Mouse (Mus musculus): ENCODE measurements around the gene Fam69a. TPM values are rescaled to one million over a fixed set of nuclear protein-coding genes. Genes with fewer than 3 reads are reported as not detected.

The Fam69a gene
- polyA plus RNA-seq, 2 experiments = 1.8 to 8.0 TPM

- H3K9ac ChIP-seq (replicated peaks) = no peak overlapping the region
- DNase-seq (ENCODE audit: low read depth in 3 of 3, low spot score in 3 of 3) (no peak), ATAC-seq (ENCODE audit: insufficient read depth) (no peak)
- H3K9me3 ChIP-seq (ENCODE audit: control insufficient read depth, low read length) = no peaks in the 10 kb centered on the region
- H3K4me2 ChIP-seq (ENCODE audit: low read depth) = no peak overlapping the region
- no peak overlapping the region for H3K27ac ChIP-seq
- no peaks in the 10 kb centered on the region for H3K27me3 ChIP-seq (ENCODE audit: control insufficient read depth, insufficient read depth, low read length)
- no peaks in the 10 kb centered on the region for H3K4me1 ChIP-seq (replicated peaks; ENCODE audit: control insufficient read depth in 2 of 2, insufficient read depth in 2 of 2, low read length in 1 of 2)
- no peak for TF ChIP-seq EP300 (IDR thresholded peaks at IDR 0.05; ENCODE audit: low read depth)
- TF ChIP-seq CTCF (IDR thresholded peaks at IDR 0.05; ENCODE audit: low read depth) = no peak
- peaks cover 35% of the 10 kb centered on the region for H3K36me3 ChIP-seq (replicated peaks; ENCODE audit: control insufficient read depth, insufficient read depth, low read depth)
- 77% methylated on average over 5 of the region's 5 CpGs for WGBS (ENCODE audit: insufficient replicate concordance)
- no peak overlapping the region for H3K4me3 ChIP-seq (ENCODE audit: insufficient read depth in 1 of 2, low read depth in 2 of 2, low read length in 2 of 2)
Observed at GRCm38 (mm10) chr5:107911012-107911411, 75.9 kb downstream of the Fam69a start.

GRCm38 (mm10) chr5:107910084-107910616 is 76.7 kb downstream of the Fam69a start:
- DNase-seq (ENCODE audit: low read depth in 3 of 3, low spot score in 3 of 3) (no peak), ATAC-seq (ENCODE audit: insufficient read depth) (no peak)
- no peaks in the 10 kb centered on the region for H3K4me1 ChIP-seq (replicated peaks; ENCODE audit: control insufficient read depth in 2 of 2, insufficient read depth in 2 of 2, low read length in 1 of 2)
- no peak overlapping the region for H3K9ac ChIP-seq (replicated peaks)
- no peak overlapping the region for H3K27ac ChIP-seq
- H3K36me3 ChIP-seq (replicated peaks; ENCODE audit: control insufficient read depth, insufficient read depth, low read depth) = peaks cover 43% of the 10 kb centered on the region
- H3K27me3 ChIP-seq (ENCODE audit: control insufficient read depth, insufficient read depth, low read length) = no peaks in the 10 kb centered on the region
- WGBS (ENCODE audit: insufficient replicate concordance) = 49% methylated on average over 5 of the region's 5 CpGs
- TF ChIP-seq CTCF (IDR thresholded peaks at IDR 0.05; ENCODE audit: low read depth) = no peak
- H3K9me3 ChIP-seq (ENCODE audit: control insufficient read depth, low read length) = no peaks in the 10 kb centered on the region
- no peak overlapping the region for H3K4me3 ChIP-seq (ENCODE audit: insufficient read depth in 1 of 2, low read depth in 2 of 2, low read length in 2 of 2)
- no peak overlapping the region for H3K4me2 ChIP-seq (ENCODE audit: low read depth)

- 74% methylated on average over 3 of the region's 3 CpGs for WGBS (ENCODE audit: insufficient replicate concordance)
- Histone ChIP-seq H3K9me3 (ENCODE audit: control insufficient read depth, low read length) (no peaks in the 10 kb centered on the region), H3K36me3 (replicated peaks; ENCODE audit: control insufficient read depth, insufficient read depth, low read depth) (peaks cover 48% of the 10 kb centered on the region), H3K4me3 (ENCODE audit: insufficient read depth in 1 of 2, low read depth in 2 of 2, low read length in 2 of 2) (no peak overlapping the region), H3K4me2 (ENCODE audit: low read depth) (no peak overlapping the region), H3K9ac (replicated peaks) (no peak overlapping the region), H3K27ac (no peak overlapping the region), H3K27me3 (ENCODE audit: control insufficient read depth, insufficient read depth, low read length) (no peaks in the 10 kb centered on the region), H3K4me1 (replicated peaks; ENCODE audit: control insufficient read depth in 2 of 2, insufficient read depth in 2 of 2, low read length in 1 of 2) (no peaks in the 10 kb centered on the region)
- DNase-seq (ENCODE audit: low read depth in 3 of 3, low spot score in 3 of 3) = no peak
- TF ChIP-seq CTCF (IDR thresholded peaks at IDR 0.05; ENCODE audit: low read depth) (no peak), EP300 (IDR thresholded peaks at IDR 0.05; ENCODE audit: low read depth) (no peak)
- ATAC-seq (ENCODE audit: insufficient read depth) = no peak
Observed at GRCm38 (mm10) chr5:107909668-107910067, 77.2 kb downstream of the Fam69a start.

- WGBS (ENCODE audit: insufficient replicate concordance) = 47% methylated on average over 2 of the region's 2 CpGs
- Histone ChIP-seq H3K27me3 (ENCODE audit: control insufficient read depth, insufficient read depth, low read length) (no peaks in the 10 kb centered on the region), H3K4me1 (replicated peaks; ENCODE audit: control insufficient read depth in 2 of 2, insufficient read depth in 2 of 2, low read length in 1 of 2) (no peaks in the 10 kb centered on the region), H3K4me2 (ENCODE audit: low read depth) (no peak overlapping the region), H3K9ac (replicated peaks) (no peak overlapping the region), H3K36me3 (replicated peaks; ENCODE audit: control insufficient read depth, insufficient read depth, low read depth) (peaks cover 59% of the 10 kb centered on the region), H3K9me3 (ENCODE audit: control insufficient read depth, low read length) (no peaks in the 10 kb centered on the region), H3K4me3 (ENCODE audit: insufficient read depth in 1 of 2, low read depth in 2 of 2, low read length in 2 of 2) (no peak overlapping the region), H3K27ac (no peak overlapping the region)
- ATAC-seq (ENCODE audit: insufficient read depth) (no peak), DNase-seq (ENCODE audit: low read depth in 3 of 3, low spot score in 3 of 3) (no peak)
- no peak for TF ChIP-seq CTCF (IDR thresholded peaks at IDR 0.05; ENCODE audit: low read depth)
- no peak for TF ChIP-seq EP300 (IDR thresholded peaks at IDR 0.05; ENCODE audit: low read depth)
Observed at GRCm38 (mm10) chr5:107908514-107909110, 78.3 kb downstream of the Fam69a start.

GRCm38 (mm10) chr5:107904325-107904724 is 82.6 kb downstream of the Fam69a start:
- H3K4me2 ChIP-seq (ENCODE audit: low read depth) = no peak overlapping the region
- H3K27me3 ChIP-seq (ENCODE audit: control insufficient read depth, insufficient read depth, low read length) = no peaks in the 10 kb centered on the region
- H3K4me1 ChIP-seq (replicated peaks; ENCODE audit: control insufficient read depth in 2 of 2, insufficient read depth in 2 of 2, low read length in 1 of 2) = peaks cover 0 to 8% of the 10 kb centered on the region in 2 experiments; a peak in 2 of 4 replicates
- ATAC-seq (ENCODE audit: insufficient read depth) (no peak), DNase-seq (ENCODE audit: low read depth in 3 of 3, low spot score in 3 of 3) (no peak)
- 52% methylated on average over 3 of the region's 3 CpGs for WGBS (ENCODE audit: insufficient replicate concordance)
- no peak overlapping the region for H3K27ac ChIP-seq
- TF ChIP-seq CTCF (IDR thresholded peaks at IDR 0.05; ENCODE audit: low read depth) (no peak), EP300 (IDR thresholded peaks at IDR 0.05; ENCODE audit: low read depth) (no peak)
- no peak overlapping the region for H3K4me3 ChIP-seq (ENCODE audit: insufficient read depth in 1 of 2, low read depth in 2 of 2, low read length in 2 of 2)
- no peak overlapping the region for H3K9ac ChIP-seq (replicated peaks)
- no peaks in the 10 kb centered on the region for H3K9me3 ChIP-seq (ENCODE audit: control insufficient read depth, low read length)
- H3K36me3 ChIP-seq (replicated peaks; ENCODE audit: control insufficient read depth, insufficient read depth, low read depth) = peaks cover 72% of the 10 kb centered on the region
